Mouse (Mus musculus): ENCODE data around the gene Gm10840. TPM values are rescaled to one million over a fixed set of nuclear protein-coding genes. Genes with fewer than 3 reads are reported as not detected.

Gm10840 gene
- polyA plus RNA-seq, 1 experiment from 2014 or later: 0.84 TPM

GRCm38 (mm10) chr11:106152132-106152531 is 8.5 kb upstream of the Gm10840 start:
- Histone ChIP-seq H3K27me3 (no peaks in the 10 kb centered on the region), H3K4me3 (no peak overlapping the region), H3K9me3 (no peaks in the 10 kb centered on the region), H3K4me2 (no peak overlapping the region), H3K36me3 (peaks cover 92% of the 10 kb centered on the region), H3K4me1 (peaks cover 7% of the 10 kb centered on the region; the same call in 1 of the 2 replicates), H3K9ac (no peak overlapping the region), H3K27ac (no peak overlapping the region)
- 78% methylated on average over 8 of the region's 8 CpGs for WGBS
- ATAC-seq (ENCODE audit: insufficient number of reproducible peaks, low FRiP score, low TSS enrichment, low read depth): no peak

- WGBS: 76% methylated on average over 5 of the region's 5 CpGs
- ATAC-seq (ENCODE audit: insufficient number of reproducible peaks, low FRiP score, low TSS enrichment, low read depth): no peak
- Histone ChIP-seq H3K4me3 (no peak overlapping the region), H3K27me3 (no peaks in the 10 kb centered on the region), H3K36me3 (peaks cover 87% of the 10 kb centered on the region), H3K9ac (no peak overlapping the region), H3K4me1 (peaks cover 22% of the 10 kb centered on the region), H3K9me3 (no peaks in the 10 kb centered on the region), H3K4me2 (no peak overlapping the region), H3K27ac (no peak overlapping the region)
Observed at GRCm38 (mm10) chr11:106154091-106154490, 6.6 kb upstream of the Gm10840 start.

- H3K4me3 ChIP-seq: no peak overlapping the region
- ATAC-seq (ENCODE audit: insufficient number of reproducible peaks, low FRiP score, low TSS enrichment, low read depth): no peak
- no peaks in the 10 kb centered on the region for H3K9me3 ChIP-seq
- peaks cover 28% of the 10 kb centered on the region for H3K4me1 ChIP-seq
- 64% methylated on average over 2 of the region's 2 CpGs for WGBS
- no peak overlapping the region for H3K9ac ChIP-seq
- H3K27me3 ChIP-seq: no peaks in the 10 kb centered on the region
- no peak overlapping the region for H3K4me2 ChIP-seq
- H3K36me3 ChIP-seq: peaks cover 80% of the 10 kb centered on the region
- peak overlapping the region; percentile 18; the same call in 1 of the 2 replicates for H3K27ac ChIP-seq
Observed at GRCm38 (mm10) chr11:106154770-106155169, 5.9 kb upstream of the Gm10840 start.

GRCm38 (mm10) chr11:106155761-106156160 is 4.9 kb upstream of the Gm10840 start:
- Histone ChIP-seq H3K36me3 (peaks cover 70% of the 10 kb centered on the region), H3K27me3 (no peaks in the 10 kb centered on the region), H3K9ac (no peak overlapping the region), H3K9me3 (no peaks in the 10 kb centered on the region), H3K4me3 (no peak overlapping the region), H3K4me2 (no peak overlapping the region), H3K4me1 (peaks cover 33% of the 10 kb centered on the region), H3K27ac (0 out of 2 replicates have a peak overlapping the region, but pooled peaks have one; percentile 51)
- no peak for ATAC-seq (ENCODE audit: insufficient number of reproducible peaks, low FRiP score, low TSS enrichment, low read depth)
- 49% methylated on average over 3 of the region's 3 CpGs for WGBS

- Histone ChIP-seq H3K9ac (no peak overlapping the region), H3K4me2 (no peak overlapping the region), H3K4me1 (peaks cover 38% of the 10 kb centered on the region), H3K4me3 (no peak overlapping the region), H3K9me3 (no peaks in the 10 kb centered on the region), H3K36me3 (peaks cover 65% of the 10 kb centered on the region), H3K27me3 (no peaks in the 10 kb centered on the region), H3K27ac (no peak overlapping the region)
- 56% methylated on average over 1 of the region's 1 CpGs for WGBS
- ATAC-seq (ENCODE audit: insufficient number of reproducible peaks, low FRiP score, low TSS enrichment, low read depth): no peak
Observed at GRCm38 (mm10) chr11:106156257-106156656, 4.4 kb upstream of the Gm10840 start.

- peaks cover 46% of the 10 kb centered on the region for H3K4me1 ChIP-seq
- H3K36me3 ChIP-seq: peaks cover 56% of the 10 kb centered on the region
Observed at GRCm38 (mm10) chr11:106157154-106157553, 3.5 kb upstream of the Gm10840 start.

GRCm38 (mm10) chr11:106158081-106158929 is 2.3 kb upstream of the Gm10840 start:
- H3K27ac ChIP-seq: peak overlapping the region; percentile 97
- 43% methylated on average over 14 of the region's 14 CpGs for WGBS
- no peak for ATAC-seq (ENCODE audit: insufficient number of reproducible peaks, low FRiP score, low TSS enrichment, low read depth)
- H3K4me2 ChIP-seq: peak overlapping the region; percentile 84
- H3K36me3 ChIP-seq: peaks cover 52% of the 10 kb centered on the region
- H3K9me3 ChIP-seq: no peaks in the 10 kb centered on the region
- H3K27me3 ChIP-seq: no peaks in the 10 kb centered on the region
- peak overlapping the region; percentile 90; the same call in 1 of the 2 replicates for H3K9ac ChIP-seq
- H3K4me3 ChIP-seq: peak overlapping the region; percentile 78
- peaks cover 49% of the 10 kb centered on the region for H3K4me1 ChIP-seq

More at GRCm38 (mm10) chr11:106157154-106157553, 3.5 kb upstream of the Gm10840 start:
- no peak overlapping the region for H3K27ac ChIP-seq
- H3K9ac ChIP-seq: no peak overlapping the region
- H3K4me2 ChIP-seq: no peak overlapping the region
- no peaks in the 10 kb centered on the region for H3K27me3 ChIP-seq
- no peak overlapping the region for H3K4me3 ChIP-seq
- H3K9me3 ChIP-seq: no peaks in the 10 kb centered on the region
- 83% methylated on average over 7 of the region's 7 CpGs for WGBS
- ATAC-seq (ENCODE audit: insufficient number of reproducible peaks, low FRiP score, low TSS enrichment, low read depth): no peak

- 19% methylated on average over 9 of the region's 9 CpGs for WGBS
Observed at GRCm38 (mm10) chr11:106158930-106159215, 1.8 kb upstream of the Gm10840 start.

GRCm38 (mm10) chr11:106159216-106159920 is 1.3 kb upstream of the Gm10840 start:
- Histone ChIP-seq H3K27me3 (no peaks in the 10 kb centered on the region), H3K4me2 (peak overlapping the region; percentile 84), H3K9ac (peak overlapping the region; percentile 90), H3K4me3 (peak overlapping the region; percentile 78), H3K9me3 (no peaks in the 10 kb centered on the region), H3K27ac (peak overlapping the region; percentile 97), H3K36me3 (peaks cover 52% of the 10 kb centered on the region), H3K4me1 (peaks cover 49% of the 10 kb centered on the region)
- peak; percentile 26 for ATAC-seq (ENCODE audit: insufficient number of reproducible peaks, low FRiP score, low TSS enrichment, low read depth)
- WGBS: under 1% methylated on average over 24 of the region's 25 CpGs

More at GRCm38 (mm10) chr11:106158930-106159215, 1.8 kb upstream of the Gm10840 start:
- Histone ChIP-seq H3K4me2 (peak overlapping the region; percentile 84), H3K27ac (peak overlapping the region; percentile 97), H3K4me1 (peaks cover 49% of the 10 kb centered on the region), H3K36me3 (peaks cover 52% of the 10 kb centered on the region), H3K9me3 (no peaks in the 10 kb centered on the region), H3K9ac (peak overlapping the region; percentile 90), H3K27me3 (no peaks in the 10 kb centered on the region), H3K4me3 (peak overlapping the region; percentile 78)
- ATAC-seq (ENCODE audit: insufficient number of reproducible peaks, low FRiP score, low TSS enrichment, low read depth): no peak

- H3K4me2 ChIP-seq: peak overlapping the region; percentile 84
- H3K27me3 ChIP-seq: no peaks in the 10 kb centered on the region
- peak overlapping the region; percentile 97 for H3K27ac ChIP-seq
- H3K4me1 ChIP-seq: peaks cover 49% of the 10 kb centered on the region
- no peaks in the 10 kb centered on the region for H3K9me3 ChIP-seq
- WGBS: under 1% methylated on average over 69 of the region's 106 CpGs
- peak overlapping the region; percentile 90 for H3K9ac ChIP-seq
- peak; percentile 36; the same call in 1 of the 2 replicates for ATAC-seq (ENCODE audit: insufficient number of reproducible peaks, low FRiP score, low TSS enrichment, low read depth)
- H3K4me3 ChIP-seq: peak overlapping the region; percentile 78
- peaks cover 51% of the 10 kb centered on the region for H3K36me3 ChIP-seq
Observed at GRCm38 (mm10) chr11:106159921-106160840, 469 bp upstream of the Gm10840 start.

GRCm38 (mm10) chr11:106162237-106162636 is 1.6 kb downstream of the Gm10840 start:
- H3K4me2 ChIP-seq: no peak overlapping the region
- no peak overlapping the region for H3K4me3 ChIP-seq
- no peak overlapping the region for H3K9ac ChIP-seq
- no peaks in the 10 kb centered on the region for H3K27me3 ChIP-seq
- no peak overlapping the region for H3K27ac ChIP-seq
- WGBS: 57% methylated on average over 2 of the region's 2 CpGs
- H3K9me3 ChIP-seq: no peaks in the 10 kb centered on the region
- ATAC-seq (ENCODE audit: insufficient number of reproducible peaks, low FRiP score, low TSS enrichment, low read depth): no peak
- H3K36me3 ChIP-seq: peaks cover 52% of the 10 kb centered on the region
- peaks cover 42% of the 10 kb centered on the region for H3K4me1 ChIP-seq

All from limb, embryonic 15.5 days (tissue).